22 mouse cellular contexts compared by ENCODE assay signal in the genomic region with DNA sequence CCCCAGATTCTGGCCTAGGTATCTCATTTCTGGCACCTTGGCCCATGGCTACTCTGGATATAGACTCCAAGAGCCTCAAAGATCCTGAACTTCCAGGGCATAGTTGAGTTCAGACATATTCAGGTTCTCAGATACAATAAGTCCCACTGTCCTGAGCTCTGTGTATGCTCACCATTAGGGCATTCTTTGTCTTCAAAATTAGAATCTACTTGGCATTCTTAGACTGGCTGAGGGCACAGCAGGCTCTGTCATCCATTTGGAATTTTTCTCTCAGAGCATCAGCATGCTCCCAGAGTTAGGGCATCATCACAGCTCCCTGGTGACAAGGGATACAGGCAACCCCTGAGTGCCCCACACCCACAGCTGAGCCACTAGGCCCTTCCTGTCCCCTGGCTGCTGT. TPM values are rescaled to one million over a fixed set of nuclear protein-coding genes. Genes with fewer than 3 reads are reported as not detected.
"Had no signal": no experiment of that assay in that cellular context is flagged by ENCODE, and none has a peak within 500 bp of the region (broad histone marks: within the 10 kb centered on the region; RNA-seq: fewer than 3 reads in every experiment).

No protein-coding gene starts in this region.

- ATAC-seq: liver, embryonic 12.5 days; midbrain, embryonic 13.5 days; midbrain, embryonic 16.5 days had no signal

- H3K27ac ChIP-seq: limb, embryonic 10.5 days; limb, embryonic 13.5 days; liver, embryonic 12.5 days; liver, embryonic 15.5 days; midbrain, embryonic 10.5 days; midbrain, embryonic 13.5 days; neural tube, embryonic 13.5 days; stomach, embryonic 15.5 days had no signal

- H3K4me2 ChIP-seq: limb, embryonic 13.5 days; liver, embryonic 12.5 days; liver, embryonic 15.5 days; midbrain, embryonic 13.5 days; neural tube, embryonic 13.5 days; stomach, embryonic 15.5 days had no signal

- H3K27me3 ChIP-seq: limb, embryonic 13.5 days; liver, embryonic 12.5 days; liver, embryonic 15.5 days; midbrain, embryonic 13.5 days; neural tube, embryonic 13.5 days; stomach, embryonic 15.5 days had no signal

- H3K4me1 ChIP-seq: limb, embryonic 13.5 days; liver, embryonic 15.5 days; midbrain, embryonic 13.5 days; neural tube, embryonic 13.5 days had no signal

- H3K4me3 ChIP-seq: limb, embryonic 10.5 days; limb, embryonic 13.5 days; liver, embryonic 12.5 days; liver, embryonic 15.5 days; megakaryocyte, embryonic 14.5 days; midbrain, embryonic 10.5 days; midbrain, embryonic 13.5 days; myocyte; neural tube, embryonic 13.5 days; stomach, embryonic 15.5 days had no signal

- H3K9ac ChIP-seq: limb, embryonic 13.5 days; liver, embryonic 12.5 days; liver, embryonic 15.5 days; midbrain, embryonic 13.5 days; neural tube, embryonic 13.5 days; stomach, embryonic 15.5 days had no signal

- H3K36me3 ChIP-seq: limb, embryonic 10.5 days; limb, embryonic 13.5 days; liver, embryonic 12.5 days; liver, embryonic 15.5 days; midbrain, embryonic 10.5 days; midbrain, embryonic 13.5 days; neural tube, embryonic 13.5 days; stomach, embryonic 15.5 days had no signal

- H3K9me3 ChIP-seq: limb, embryonic 10.5 days; limb, embryonic 13.5 days; liver, embryonic 12.5 days; liver, embryonic 15.5 days; megakaryocyte, embryonic 14.5 days; midbrain, embryonic 10.5 days; midbrain, embryonic 13.5 days; neural tube, embryonic 13.5 days; stomach, embryonic 15.5 days had no signal

- DNase-seq: kidney, postnatal 14 days; kidney, postnatal 4 days; liver; lung, adult 18-20 months; lung, postnatal 36 days; retina, postnatal 1 day; right cerebral cortex, postnatal 25 days; spleen, adult 18-20 months; thymus, postnatal 25 days had no signal

RNA-seq across cellular contexts. Expression of a gene that starts 5.7 kb away (rescaled TPM):
- total RNA-seq: monocyte, adult 5-6 weeks; neutrophil, adult 5-6 weeks had no signal
